Mouse (Mus musculus): Measurements from ENCODE around the gene Smg9. TPM values are rescaled to one million over a fixed set of nuclear protein-coding genes. Genes with fewer than 3 reads are reported as not detected.

Gene Smg9
- total RNA-seq (2021), result 10 to 100 TPM; 25.6 to 32.3 TPM
- long read RNA-seq, experiment 1, transcript Smg9-201 (14 exons, 2,242 nt), result major isoform, 7 of 23 reads
- long read RNA-seq, experiment 1, partial matches to known transcripts, result 6 of 23 reads
- long read RNA-seq, experiment 1, other reads (novel, unspliced or antisense), result 8 of 23 reads
- long read RNA-seq, experiment 2, partial matches to known transcripts, result 9 of 23 reads
- long read RNA-seq, experiment 2, other reads (novel, unspliced or antisense), result 10 of 23 reads

GRCm38 (mm10) chr7:24399256-24400081 lies at the start of gene Smg9:
Smg9 (plus strand) TSS chr7:24399619.
- peak; percentile 83 to 95 for DNase-seq (ENCODE audit: low spot score in 2 of 2)

GRCm38 (mm10) chr7:24355646-24356045 lies 43.8 kb upstream of the Smg9 start:
- no peak for DNase-seq (ENCODE audit: low spot score in 2 of 2)

- DNase-seq (ENCODE audit: low spot score in 2 of 2), result no peak
Measured at GRCm38 (mm10) chr7:24356081-24356480, 43.3 kb upstream of the Smg9 start.

- DNase-seq (ENCODE audit: low spot score in 2 of 2), result no peak
Measured at GRCm38 (mm10) chr7:24357899-24358298, 41.5 kb upstream of the Smg9 start.

GRCm38 (mm10) chr7:24359269-24359668 lies 40.1 kb upstream of the Smg9 start:
- DNase-seq (ENCODE audit: low spot score in 2 of 2), result peak in 1 of 2 experiments; percentile 15

GRCm38 (mm10) chr7:24361001-24361400 lies 38.4 kb upstream of the Smg9 start:
- no peak for DNase-seq (ENCODE audit: low spot score in 2 of 2)

- no peak for DNase-seq (ENCODE audit: low spot score in 2 of 2)
Measured at GRCm38 (mm10) chr7:24363228-24363627, 36.2 kb upstream of the Smg9 start.

GRCm38 (mm10) chr7:24364827-24365226 lies 34.6 kb upstream of the Smg9 start:
- DNase-seq (ENCODE audit: low spot score in 2 of 2), result peak; percentile 61 to 70

GRCm38 (mm10) chr7:24365258-24366014 lies 34.0 kb upstream of the Smg9 start:
- DNase-seq (ENCODE audit: low spot score in 2 of 2), result no peak

GRCm38 (mm10) chr7:24366716-24367632 lies 32.4 kb upstream of the Smg9 start:
- no peak for DNase-seq (ENCODE audit: low spot score in 2 of 2)

GRCm38 (mm10) chr7:24368226-24368625 lies 31.2 kb upstream of the Smg9 start:
- no peak for DNase-seq (ENCODE audit: low spot score in 2 of 2)

GRCm38 (mm10) chr7:24368946-24369345 lies 30.5 kb upstream of the Smg9 start:
- no peak for DNase-seq (ENCODE audit: low spot score in 2 of 2)

- DNase-seq (ENCODE audit: low spot score in 2 of 2), result no peak
Measured at GRCm38 (mm10) chr7:24369731-24370541, 29.5 kb upstream of the Smg9 start, which contains the start of gene Kcnn4. Kcnn4 (plus strand) TSS chr7:24370263.

- no peak for DNase-seq (ENCODE audit: low spot score in 2 of 2)
Measured at GRCm38 (mm10) chr7:24371012-24371808, 28.2 kb upstream of the Smg9 start.

- no peak for DNase-seq (ENCODE audit: low spot score in 2 of 2)
Measured at GRCm38 (mm10) chr7:24371809-24372145, 27.6 kb upstream of the Smg9 start.

- no peak for DNase-seq (ENCODE audit: low spot score in 2 of 2)
Measured at GRCm38 (mm10) chr7:24372300-24372699, 27.1 kb upstream of the Smg9 start.

- DNase-seq (ENCODE audit: low spot score in 2 of 2), result no peak
Measured at GRCm38 (mm10) chr7:24372786-24373185, 26.6 kb upstream of the Smg9 start.

- DNase-seq (ENCODE audit: low spot score in 2 of 2), result no peak
Measured at GRCm38 (mm10) chr7:24373538-24374379, 25.7 kb upstream of the Smg9 start.
